ENCODE assay signal across 8 mouse cellular contexts in the genomic region with DNA sequence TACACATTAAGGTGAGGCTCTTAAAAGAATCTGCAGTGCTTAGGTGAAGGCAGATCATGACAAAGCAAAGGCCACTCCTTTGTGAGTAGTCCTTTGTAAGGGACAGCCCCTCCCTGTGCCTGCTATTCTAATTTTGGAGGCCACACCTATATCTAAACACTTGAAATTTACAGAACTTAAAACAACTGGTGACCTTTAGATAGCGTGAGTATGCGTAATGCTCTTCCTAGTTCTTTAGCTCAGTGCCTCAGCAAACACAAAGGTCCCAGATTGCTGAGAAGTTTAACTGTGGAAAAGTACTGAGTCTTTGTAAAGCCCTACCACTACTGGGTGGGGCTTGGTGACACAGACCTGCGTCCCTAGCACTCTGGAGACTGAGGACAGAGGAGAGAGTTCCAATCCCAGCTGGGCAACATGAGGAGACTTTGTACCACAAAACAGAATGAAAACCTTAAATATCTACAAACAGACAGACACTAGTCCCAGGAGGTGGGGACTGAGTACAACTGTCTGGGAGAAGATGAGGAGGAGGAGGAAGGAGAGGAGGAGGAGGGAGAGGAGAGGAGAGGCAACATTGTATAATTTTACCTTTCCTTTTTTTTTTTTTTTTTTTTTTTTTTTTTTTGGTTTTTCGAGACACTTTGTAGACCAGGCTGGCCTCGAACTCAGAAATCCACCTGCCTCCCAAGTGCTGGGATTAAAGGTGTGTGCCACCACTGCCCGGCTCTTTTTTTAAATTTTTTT. TPM values are rescaled to one million over a fixed set of nuclear protein-coding genes. Genes with fewer than 3 reads are reported as not detected.
DNase-seq lines count a peak whose midpoint lies in the region; ATAC-seq lines count a peak whose summit lies in the region.
"Had no signal": no experiment of that assay in that cellular context is flagged by ENCODE, and none has a peak within 500 bp of the region (broad histone marks: within the 10 kb centered on the region; RNA-seq: fewer than 3 reads in every experiment).

No protein-coding gene starts in this region.

- DNase-seq in 3134 (ENCODE audit: extremely low read depth, insufficient read length, low spot score) = peak; percentile 57
- DNase-seq in 416B (ENCODE audit: low read depth) = peak; percentile 57
- peak; percentile 80 for DNase-seq in lung, postnatal 36 days
- no peak for DNase-seq in kidney, postnatal 14 days
- DNase-seq in thymus, adult 18-20 months = no peak
- no peak for DNase-seq in spleen, adult 18-20 months
- DNase-seq: kidney, adult 18-20 months had no signal

- peak; percentile 88 for ATAC-seq in activated CD4-positive, CD25-positive, alpha-beta regulatory T cell, adult 4 months

RNA-seq across cellular contexts. Expression of a gene that starts 53.3 kb away (rescaled TPM):
- not detected for polyA plus RNA-seq in activated CD4-positive, CD25-positive, alpha-beta regulatory T cell, adult 4 months (2017; shearing (Covaris generic))

Comparison
In these comparisons a context has a peak if more than half of its experiments do, and no peak if none do; other contexts are left out.
1. DNase-seq: peak in 3134 (single experiment), 416B (single experiment) and lung, postnatal 36 days (single experiment); none in kidney, postnatal 14 days (single experiment), thymus, adult 18-20 months (0 of 2) and spleen, adult 18-20 months (0 of 2).